Mouse (Mus musculus) testis, postnatal 10 days (tissue): ENCODE results near the gene Mrtfa.

ENCODE experiments used
- DNase-seq: peaks from one replicate; pipeline ENCODE4 v3.0.0; 2021; ENCODE audit warnings: low spot score

The Mrtfa gene

DNA sequence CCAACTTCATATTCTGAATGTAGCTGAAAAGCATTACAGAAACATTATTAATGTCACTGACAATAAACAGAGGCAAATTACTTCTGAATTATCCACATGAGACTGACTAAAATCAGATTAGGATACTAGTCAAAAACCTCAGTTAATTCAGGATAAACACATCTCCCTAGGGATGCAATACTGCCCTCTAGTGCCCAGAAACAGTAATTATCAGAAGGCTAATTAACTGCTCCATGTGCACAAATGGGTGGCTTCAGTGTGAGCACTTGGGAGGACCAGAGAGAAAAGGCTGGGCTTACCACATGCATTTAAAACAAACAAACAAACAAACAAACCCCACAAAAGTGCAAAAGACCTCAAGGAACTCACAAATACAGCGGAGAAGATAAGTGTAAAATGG, 126.4 kb downstream of the Mrtfa start:
- DNase-seq: no peak

DNA sequence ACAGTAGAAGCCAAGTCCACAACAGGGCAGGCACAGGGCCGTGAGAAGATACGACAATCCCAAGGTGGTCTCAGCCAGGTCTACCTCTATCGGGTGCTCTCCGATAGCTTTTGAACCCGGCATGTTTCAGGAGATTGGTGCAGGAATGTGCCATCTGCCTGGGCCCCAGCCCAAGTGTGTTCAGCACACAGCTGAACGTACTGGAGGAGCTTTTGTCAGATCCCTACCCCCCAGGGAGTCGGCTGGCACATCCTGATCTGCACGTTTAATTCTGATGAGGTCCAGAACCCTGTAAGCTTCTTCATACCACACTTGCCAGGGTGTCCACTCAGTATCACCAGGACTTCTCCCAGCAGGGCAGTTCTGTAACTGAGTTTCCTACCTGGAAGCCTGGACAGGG, 127.9 kb downstream of the Mrtfa start:
- no peak for DNase-seq

DNA sequence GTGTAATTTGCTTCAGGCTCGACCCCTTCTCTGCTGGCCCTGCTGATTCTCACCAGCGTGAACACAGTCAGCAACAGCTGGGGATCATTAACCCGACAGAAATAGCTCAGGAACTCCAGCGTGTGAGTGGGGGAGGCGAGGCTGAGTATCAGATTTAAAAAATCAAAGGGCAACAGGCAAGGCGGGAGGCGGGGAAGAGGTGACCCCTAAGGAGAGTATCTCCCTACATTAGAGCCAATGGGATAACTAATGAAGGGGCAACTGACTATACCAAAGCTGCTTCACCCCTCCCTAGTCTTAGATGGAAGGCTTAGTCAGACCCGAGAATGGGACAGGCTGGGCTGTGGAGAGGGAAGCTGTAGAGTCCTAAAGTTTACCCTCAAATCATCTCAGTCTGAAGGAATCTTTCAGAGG, 128.4 kb downstream of the Mrtfa start:
- no peak for DNase-seq

GRCm38 (mm10) chr15:81060975-81061374, 129.6 kb downstream of the Mrtfa start:
- DNase-seq: no peak

- DNase-seq: no peak
These were observed 132.8 kb downstream of the Mrtfa start for GRCm38 (mm10) chr15:81057736-81058135.

GRCm38 (mm10) chr15:81055488-81055887, 135.1 kb downstream of the Mrtfa start:
- no peak for DNase-seq

DNA sequence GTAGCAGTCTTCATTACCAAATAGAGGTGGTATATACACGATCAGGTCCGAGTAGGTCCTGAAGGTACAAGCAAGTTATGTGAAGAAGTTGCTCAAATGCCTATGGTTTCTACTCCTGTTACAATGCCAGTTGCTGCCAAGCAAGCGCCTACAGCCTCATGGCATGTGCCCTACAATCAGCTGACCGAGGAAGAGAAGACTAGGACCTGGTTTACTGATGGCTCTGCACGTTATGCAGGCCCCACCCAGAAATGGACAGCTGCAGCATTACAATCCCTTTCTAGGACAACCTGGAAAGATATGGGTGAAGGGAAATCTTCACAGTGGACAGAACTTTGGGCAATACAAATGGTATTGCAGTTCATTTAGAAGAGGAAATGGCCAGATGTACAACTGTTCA, 138.1 kb downstream of the Mrtfa start:
- DNase-seq: no peak

GRCm38 (mm10) chr15:81050488-81050887, 140.1 kb downstream of the Mrtfa start:
- no peak for DNase-seq

- peak; percentile 64 for DNase-seq
These were observed 141.0 kb downstream of the Mrtfa start for GRCm38 (mm10) chr15:81049401-81050053.

- DNase-seq: no peak
These were observed 143.1 kb downstream of the Mrtfa start for GRCm38 (mm10) chr15:81047497-81047896.

GRCm38 (mm10) chr15:81046061-81046460, 144.5 kb downstream of the Mrtfa start:
- no peak for DNase-seq

DNA sequence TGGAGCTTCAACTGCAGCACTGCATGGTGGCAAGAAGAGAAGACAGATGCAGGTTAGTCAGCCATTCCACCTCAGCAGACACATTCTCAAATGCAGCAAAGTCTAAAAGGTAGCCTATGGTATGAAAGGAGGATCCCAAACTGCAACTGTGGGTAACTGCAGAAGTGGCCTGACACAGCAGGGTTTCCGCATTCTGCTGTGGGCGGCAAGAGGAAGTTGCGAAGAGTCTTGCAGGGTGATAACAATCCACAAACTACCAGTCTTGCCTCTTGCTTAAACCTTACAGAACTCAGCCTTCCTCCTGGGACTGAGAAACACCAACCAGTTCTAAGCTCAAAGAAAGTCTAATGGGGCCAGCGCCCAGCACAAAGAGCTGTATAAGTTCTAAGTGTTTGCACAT, 145.2 kb downstream of the Mrtfa start:
- DNase-seq: no peak

- DNase-seq: no peak
These were observed 146.1 kb downstream of the Mrtfa start for GRCm38 (mm10) chr15:81044446-81044845.

DNA sequence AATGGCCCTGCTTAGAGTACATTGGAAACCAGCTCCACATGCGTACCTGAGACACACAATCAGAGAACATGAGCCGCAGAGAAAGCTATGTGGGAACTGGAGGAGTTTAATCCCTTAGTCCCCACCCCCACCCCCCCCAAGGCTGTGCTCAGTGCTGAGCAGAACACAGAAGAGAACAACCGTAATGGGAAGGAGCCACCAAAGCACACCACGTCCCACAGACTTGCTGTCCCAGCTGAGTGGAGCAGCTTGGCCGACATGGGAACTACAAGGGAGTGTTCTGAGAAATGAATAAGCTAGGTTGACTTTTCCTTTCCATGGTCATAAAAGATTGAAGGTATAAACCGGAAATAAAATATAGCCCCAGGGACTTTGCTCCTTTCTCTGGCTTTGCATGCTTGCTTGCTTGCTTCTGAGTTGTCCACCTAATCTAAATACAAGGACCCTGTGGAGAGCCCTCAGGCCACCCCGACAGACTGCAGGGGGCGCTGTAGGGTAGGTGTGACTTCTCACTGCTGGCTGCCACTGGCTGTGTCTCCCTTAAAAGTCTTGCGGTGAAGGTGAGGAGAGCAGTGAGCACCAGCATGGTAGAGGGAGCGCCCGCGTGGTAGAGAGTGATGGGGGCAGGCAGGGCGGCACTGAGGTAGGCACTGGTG, 148.2 kb downstream of the Mrtfa start:
- peak; percentile 81 for DNase-seq

GRCm38 (mm10) chr15:81041767-81042166, 148.8 kb downstream of the Mrtfa start:
- DNase-seq: no peak

- no peak for DNase-seq
These were observed 152.1 kb downstream of the Mrtfa start for GRCm38 (mm10) chr15:81038419-81038818.

- DNase-seq: no peak
These were observed 155.0 kb downstream of the Mrtfa start for GRCm38 (mm10) chr15:81035417-81036162.

- no peak for DNase-seq
These were observed 156.4 kb downstream of the Mrtfa start for GRCm38 (mm10) chr15:81034119-81034518.

GRCm38 (mm10) chr15:81032941-81033629, 157.5 kb downstream of the Mrtfa start:
- DNase-seq: no peak

GRCm38 (mm10) chr15:81031611-81032010, 158.9 kb downstream of the Mrtfa start:
- no peak for DNase-seq

GRCm38 (mm10) chr15:81030891-81031425, 159.6 kb downstream of the Mrtfa start:
- DNase-seq: no peak
